15 mouse cellular contexts compared by ENCODE assay signal in the genomic region with DNA sequence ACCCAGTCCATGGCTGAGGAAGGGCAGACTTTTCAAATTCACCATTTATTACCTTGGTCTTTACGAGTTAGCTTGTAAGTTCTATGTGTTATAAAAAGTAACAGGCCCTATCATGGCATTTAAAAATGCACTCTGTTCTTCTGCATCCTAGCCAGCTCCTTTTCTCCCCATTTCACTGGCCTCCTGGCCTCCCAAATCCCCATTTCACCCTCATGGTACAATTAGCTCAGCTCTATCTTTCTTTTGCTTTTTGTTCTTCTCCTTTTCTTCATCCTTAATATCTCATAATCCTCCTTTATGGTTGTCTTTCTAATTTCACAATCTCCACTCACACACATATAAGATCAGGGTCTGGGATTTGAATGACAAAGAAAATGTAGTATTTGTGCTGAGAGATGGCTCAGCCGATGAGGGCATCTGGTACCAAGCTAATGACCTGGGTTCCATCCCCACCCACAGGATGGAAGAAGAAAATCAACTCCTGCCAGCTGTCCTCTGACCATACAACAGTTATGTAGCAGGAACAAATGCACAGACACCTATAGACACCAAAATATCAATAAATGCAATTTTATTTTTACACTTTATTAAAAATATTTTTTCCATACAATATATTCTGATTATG. TPM values are rescaled to one million over a fixed set of nuclear protein-coding genes. Genes with fewer than 3 reads are reported as not detected.
DNase-seq lines count a peak whose midpoint lies in the region; ATAC-seq and TF ChIP-seq lines count a peak whose summit lies in the region.
"Had no signal": no experiment of that assay in that cellular context is flagged by ENCODE, and none has a peak within 500 bp of the region (broad histone marks: within the 10 kb centered on the region; RNA-seq: fewer than 3 reads in every experiment).

No protein-coding gene starts in this region.

- H3K27me3 ChIP-seq in intestine, postnatal 0 days (replicated peaks; ENCODE audit: control insufficient read depth, insufficient read depth, low read length) = no peaks in the 10 kb centered on the region
- no peaks in the 10 kb centered on the region for H3K27me3 ChIP-seq in intestine, embryonic 15.5 days (replicated peaks)
- H3K27me3 ChIP-seq in hindbrain, postnatal 0 days (ENCODE audit: insufficient read depth, low read length) = no peaks in the 10 kb centered on the region
- H3K27me3 ChIP-seq in stomach, postnatal 0 days (ENCODE audit: control insufficient read depth, insufficient read depth, low read length) = no peaks in the 10 kb centered on the region
- H3K27me3 ChIP-seq: liver, embryonic 15.5 days; neural tube, embryonic 12.5 days had no signal

- no peaks in the 10 kb centered on the region for H3K4me1 ChIP-seq in intestine, postnatal 0 days (replicated peaks; ENCODE audit: control insufficient read depth, insufficient read depth, low read length)
- H3K4me1 ChIP-seq in intestine, embryonic 15.5 days (replicated peaks) = no peaks in the 10 kb centered on the region
- no peaks in the 10 kb centered on the region for H3K4me1 ChIP-seq in hindbrain, postnatal 0 days (ENCODE audit: insufficient read depth, low read length)
- no peaks in the 10 kb centered on the region for H3K4me1 ChIP-seq in stomach, postnatal 0 days (replicated peaks; ENCODE audit: control insufficient read depth, insufficient read depth)
- H3K4me1 ChIP-seq in lung, adult 2 months (ENCODE audit: control insufficient read depth, insufficient read depth, low read length) = no peaks in the 10 kb centered on the region
- H3K4me1 ChIP-seq: liver, embryonic 15.5 days; neural tube, embryonic 12.5 days had no signal

- H3K4me2 ChIP-seq in intestine, postnatal 0 days (replicated peaks; ENCODE audit: low read depth) = no peak overlapping the region
- no peak overlapping the region for H3K4me2 ChIP-seq in intestine, embryonic 15.5 days (replicated peaks)
- H3K4me2 ChIP-seq in hindbrain, postnatal 0 days (ENCODE audit: low read depth, low read length) = no peak overlapping the region
- no peak overlapping the region for H3K4me2 ChIP-seq in stomach, postnatal 0 days (replicated peaks; ENCODE audit: low read depth)
- H3K4me2 ChIP-seq: liver, embryonic 15.5 days; neural tube, embryonic 12.5 days had no signal

- no peak overlapping the region for H3K27ac ChIP-seq in intestine, postnatal 0 days (ENCODE audit: low read depth, low read length)
- H3K27ac ChIP-seq in intestine, embryonic 15.5 days = no peak overlapping the region
- no peak overlapping the region for H3K27ac ChIP-seq in hindbrain, postnatal 0 days
- no peak overlapping the region for H3K27ac ChIP-seq in stomach, postnatal 0 days (replicated peaks)
- H3K27ac ChIP-seq: liver, embryonic 15.5 days; macrophage; neural tube, embryonic 12.5 days had no signal

- no peak for ATAC-seq in intestine, postnatal 0 days
- ATAC-seq in intestine, embryonic 15.5 days = no peak
- ATAC-seq in hindbrain, postnatal 0 days = peak; percentile 72
- ATAC-seq in stomach, postnatal 0 days (ENCODE audit: low FRiP score, low TSS enrichment) = no peak
- no peak for ATAC-seq in inflammation-experienced regulatory T-cells, adult 6 months
- ATAC-seq: CD4-positive, CD25-positive, alpha-beta regulatory T cell, adult 4 months had no signal

- H3K9ac ChIP-seq in intestine, postnatal 0 days (ENCODE audit: low read depth, low read length) = no peak overlapping the region
- no peak overlapping the region for H3K9ac ChIP-seq in intestine, embryonic 15.5 days
- no peak overlapping the region for H3K9ac ChIP-seq in hindbrain, postnatal 0 days (replicated peaks; ENCODE audit: low read length)
- H3K9ac ChIP-seq in stomach, postnatal 0 days (ENCODE audit: low read length) = no peak overlapping the region
- H3K9ac ChIP-seq: liver, embryonic 15.5 days; neural tube, embryonic 12.5 days had no signal

- H3K9me3 ChIP-seq in intestine, postnatal 0 days (ENCODE audit: control insufficient read depth) = no peaks in the 10 kb centered on the region
- no peaks in the 10 kb centered on the region for H3K9me3 ChIP-seq in intestine, embryonic 15.5 days
- no peaks in the 10 kb centered on the region for H3K9me3 ChIP-seq in hindbrain, postnatal 0 days (ENCODE audit: low read length)
- no peaks in the 10 kb centered on the region for H3K9me3 ChIP-seq in stomach, postnatal 0 days (ENCODE audit: control insufficient read depth, low read length)
- H3K9me3 ChIP-seq: liver, embryonic 15.5 days; neural tube, embryonic 12.5 days had no signal

- no peak overlapping the region for H3K4me3 ChIP-seq in intestine, postnatal 0 days (ENCODE audit: low read depth, low read length)
- H3K4me3 ChIP-seq in intestine, embryonic 15.5 days (replicated peaks) = no peak overlapping the region
- H3K4me3 ChIP-seq in hindbrain, postnatal 0 days (ENCODE audit: low read length) = no peak overlapping the region
- no peak overlapping the region for H3K4me3 ChIP-seq in stomach, postnatal 0 days (ENCODE audit: low read depth, low read length)
- no peak overlapping the region for H3K4me3 ChIP-seq in lung, adult 2 months (replicated peaks; ENCODE audit: extremely low read depth, low read depth, low read length)
- H3K4me3 ChIP-seq: liver, embryonic 15.5 days; neural tube, embryonic 12.5 days had no signal

- no peak for TF ChIP-seq EP300 in stomach, postnatal 0 days (optimal IDR thresholded peaks at IDR 0.05)

- TF ChIP-seq POLR2A in lung, adult 2 months (IDR thresholded peaks at IDR 0.05; ENCODE audit: borderline replicate concordance, extremely low read depth, low read depth, low read length) = no peak

- DNase-seq in cerebellum, adult 9-10 months = peak; percentile 77
- peak; percentile 74 for DNase-seq in hindbrain, postnatal 0 days (ENCODE audit: low spot score)
- DNase-seq in stomach, postnatal 0 days (ENCODE audit: low spot score) = no peak
- no peak for DNase-seq in lung, adult 2 months
- no peak for DNase-seq in heart, adult 9 months (ENCODE audit: low spot score in 2 of 2)
- DNase-seq: adrenal gland, postnatal 25 days; heart, adult 11 months; thymus, adult 18-20 months had no signal

- TF ChIP-seq CTCF in intestine, postnatal 0 days (IDR thresholded peaks at IDR 0.05; ENCODE audit: low read depth) = 0 out of 2 replicates have a peak, but pooled peaks have one; percentile 14
- peak; percentile 55 for TF ChIP-seq CTCF in hindbrain, postnatal 0 days (IDR thresholded peaks at IDR 0.05; ENCODE audit: low read depth)
- TF ChIP-seq CTCF in stomach, postnatal 0 days (IDR thresholded peaks at IDR 0.05; ENCODE audit: low read depth) = peak; percentile 22; the same call in 1 of the 2 replicates
- no peak for TF ChIP-seq CTCF in lung, adult 2 months (IDR thresholded peaks at IDR 0.05; ENCODE audit: insufficient read depth, low read length)

- 57% methylated on average over 2 of the region's 2 CpGs for WGBS in intestine, postnatal 0 days
- whole genome bisulfite sequencing in intestine, embryonic 15.5 days = 61% methylated on average over 2 of the region's 2 CpGs
- 39% methylated on average over 2 of the region's 2 CpGs for WGBS in hindbrain, postnatal 0 days
- 67% methylated on average over 2 of the region's 2 CpGs for WGBS in stomach, postnatal 0 days
- 64% methylated on average over 2 of the region's 2 CpGs for whole genome bisulfite sequencing in lung, adult 2 months

- H3K36me3 ChIP-seq in intestine, postnatal 0 days (ENCODE audit: control insufficient read depth, insufficient read depth) = no peaks in the 10 kb centered on the region
- no peaks in the 10 kb centered on the region for H3K36me3 ChIP-seq in intestine, embryonic 15.5 days
- no peaks in the 10 kb centered on the region for H3K36me3 ChIP-seq in hindbrain, postnatal 0 days (ENCODE audit: insufficient read depth, low read length)
- no peaks in the 10 kb centered on the region for H3K36me3 ChIP-seq in stomach, postnatal 0 days (ENCODE audit: control insufficient read depth, insufficient read depth, low read length)
- H3K36me3 ChIP-seq: liver, embryonic 15.5 days; neural tube, embryonic 12.5 days had no signal

RNA-seq across cellular contexts. Expression of a gene that starts 48.1 kb away (rescaled TPM):
- polyA plus RNA-seq in intestine, postnatal 0 days (2015; fragmentation: Nextera tagmentation; extraction: Ambion mirVana) = 2.1 and 2.3 TPM in 2 replicates
- 5.6 and 6.0 TPM in 2 replicates for polyA plus RNA-seq in intestine, embryonic 15.5 days (2015; fragmentation: Nextera tagmentation; extraction: Ambion mirVana)
- 21.4 and 23.3 TPM in 2 replicates for total RNA-seq in hindbrain, postnatal 0 days (2014; rRNA removed)
- 39.8 and 41.9 TPM in 2 replicates for polyA plus RNA-seq in hindbrain, postnatal 0 days (2015; fragmentation: Nextera tagmentation; extraction: Ambion mirVana)
- polyA plus RNA-seq in stomach, postnatal 0 days (2015; fragmentation: Nextera tagmentation; extraction: Ambion mirVana) = 3.3 and 3.5 TPM in 2 replicates
- polyA plus RNA-seq in lung, adult 2 months (2012; rRNA removed) = 0.40 and 0.53 TPM in 2 replicates
- not detected for polyA plus RNA-seq in inflammation-experienced regulatory T-cells, adult 6 months (2017; shearing (Covaris generic))
- polyA plus RNA-seq: CD4-positive, CD25-positive, alpha-beta regulatory T cell, adult 4 months; macrophage had no signal

Comparison
In these comparisons a context has a peak if more than half of its experiments do, and no peak if none do; other contexts are left out.
1. DNase-seq: peak in cerebellum, adult 9-10 months (single experiment) and hindbrain, postnatal 0 days (single experiment); none in stomach, postnatal 0 days (single experiment), lung, adult 2 months (single experiment) and heart, adult 9 months (0 of 2).